Mouse (Mus musculus) ES-E14 (cell line): ENCODE measurements around the gene Qtrt2.

Source experiments
- CHD2 ChIP-seq: IDR thresholded peaks from 2 replicates; pipeline ENCODE4 v1.6.1; 2014; ENCODE audit warnings: mild to moderate bottlenecking, low read depth, low read length, inconsistent platforms
- MAFK ChIP-seq: IDR thresholded peaks from 2 replicates; pipeline ENCODE4 v1.6.1; 2014; ENCODE audit warnings: mild to moderate bottlenecking, low read depth, low read length, inconsistent platforms; ENCODE audit not compliant: insufficient read depth
- ZNF384 ChIP-seq: IDR thresholded peaks from 2 replicates; pipeline ENCODE4 v1.6.1; 2012; ENCODE audit warnings: low read depth, low read length, inconsistent platforms

GRCm38 (mm10) chr16:43871419-43871818 lies 55.2 kb downstream of the Qtrt2 start:
- TF ChIP-seq ZNF384 = no peak
- no peak for TF ChIP-seq MAFK
- no peak for TF ChIP-seq CHD2
